Mouse (Mus musculus) layer of hippocampus, postnatal 36 days (tissue): ENCODE data around the gene Olfr98. TPM values are rescaled to one million over a fixed set of nuclear protein-coding genes. Genes with fewer than 3 reads are reported as not detected.
"Not testable (repeated sequence)": the region's sequence is repeated elsewhere in the genome, so short reads cannot be mapped to it uniquely, and the experiment has no call there.

Experiments
- DNase-seq, 2 experiments: peaks; one replicate each; pipeline ENCODE4 v3.0.0; 2022
- total RNA-seq, 2 experiments: library from RNA; stranded (reverse); gene quantifications; 2 replicates each; pipeline ENCODE4 v1.2.3; 2021

Gene Olfr98
- total RNA-seq = not detected

GRCm38 (mm10) chr17:37263626-37264025 is at the start of gene Olfr98:
Olfr98 (minus strand) TSS chr17:37263749.
- DNase-seq = no peak

DNA sequence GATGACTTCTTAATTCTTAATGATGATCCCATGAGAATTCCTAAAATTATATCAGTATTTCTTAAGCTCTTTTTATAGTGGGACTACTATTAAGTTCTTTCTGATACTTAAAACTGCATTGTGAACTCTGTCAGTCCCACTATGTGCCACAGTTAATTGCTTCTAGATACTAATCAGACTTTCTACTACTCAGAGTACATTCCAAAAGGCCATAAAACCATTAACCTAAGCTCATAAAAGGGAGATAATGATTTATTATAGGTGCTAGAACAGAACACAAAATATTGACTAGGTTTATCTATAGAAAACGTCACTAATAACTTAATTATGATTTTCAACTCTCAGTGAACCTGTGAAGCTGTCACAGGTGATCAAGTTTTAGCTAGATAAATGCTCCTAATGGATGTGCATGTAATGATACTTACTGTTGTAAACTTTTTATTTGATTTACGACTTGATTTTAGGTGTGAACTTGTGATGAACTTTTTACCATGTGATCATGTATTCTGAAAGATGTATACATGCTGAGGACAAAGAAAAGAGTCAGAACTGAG is 46.7 kb upstream of the Olfr98 start:
- no peak for DNase-seq

GRCm38 (mm10) chr17:37308483-37308882 is 44.9 kb upstream of the Olfr98 start:
- no peak for DNase-seq

DNA sequence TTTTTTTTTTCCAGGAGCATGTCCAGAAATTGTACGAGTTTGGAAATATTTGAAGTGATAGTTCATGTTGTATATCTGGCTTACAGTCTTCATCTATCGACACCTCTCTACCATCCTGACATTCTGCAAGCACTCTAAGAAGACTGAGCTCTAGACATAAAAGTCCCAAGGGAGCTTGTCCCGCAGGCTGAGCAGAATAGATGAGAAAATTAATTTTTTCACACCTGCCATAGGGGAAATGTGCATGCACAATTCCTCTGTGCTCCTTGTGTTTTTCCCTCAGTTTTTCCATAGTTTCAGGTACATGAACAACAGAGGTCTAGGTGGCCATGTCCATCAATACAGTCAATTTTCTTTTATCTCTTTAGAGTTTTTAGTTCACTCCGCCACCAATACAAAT is 40.7 kb upstream of the Olfr98 start, which contains the start of gene Olfr101:
Olfr101 (minus strand) TSS at position 101 of the 400 bp plus-strand sequence.
- DNase-seq = no peak

- DNase-seq = no peak
Observed at GRCm38 (mm10) chr17:37283360-37283759, 19.8 kb upstream of the Olfr98 start, which contains the start of gene Olfr99. Olfr99 (minus strand) TSS chr17:37283460.

DNA sequence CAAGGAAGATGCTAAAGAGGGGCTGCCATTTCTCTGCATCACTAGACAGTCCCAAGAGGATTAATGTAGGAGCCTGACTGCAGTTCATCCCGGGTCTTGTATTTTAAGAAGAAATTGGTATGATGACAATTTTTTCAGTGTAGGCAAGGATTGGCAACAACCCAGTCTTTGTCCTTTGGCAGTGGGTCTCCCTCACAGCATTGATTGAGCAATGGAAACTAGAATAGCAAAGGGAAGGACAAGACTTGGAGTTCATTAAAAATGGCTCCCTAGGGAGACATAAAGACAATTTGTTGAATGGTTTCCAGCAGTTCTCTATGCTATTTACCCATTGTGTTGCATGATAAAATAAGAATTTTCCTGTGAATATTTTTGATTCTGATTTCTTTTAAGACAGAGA is 16.8 kb upstream of the Olfr98 start:
- no peak for DNase-seq

DNA sequence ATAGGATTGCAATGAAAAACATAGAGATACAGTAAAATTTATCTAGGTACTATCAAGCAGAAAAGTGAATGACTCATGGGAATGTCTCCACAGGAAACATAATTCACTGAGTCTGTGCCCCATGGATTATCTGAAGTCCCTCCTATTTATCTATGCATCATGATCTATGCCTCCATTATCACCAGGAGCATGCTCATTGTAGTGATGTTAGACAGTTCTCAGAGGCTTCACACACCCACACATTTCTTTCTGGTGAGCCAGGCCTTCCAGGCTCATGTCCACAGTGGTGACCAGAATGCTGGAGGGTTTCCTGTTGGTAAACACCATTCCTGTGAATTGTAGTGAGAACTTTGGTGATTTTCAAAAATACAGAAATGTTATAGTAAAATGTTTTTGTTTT is 13.0 kb upstream of the Olfr98 start:
- DNase-seq = no peak

- DNase-seq = no peak
Observed at GRCm38 (mm10) chr17:37275626-37276248, 12.2 kb upstream of the Olfr98 start.

GRCm38 (mm10) chr17:37270702-37271092 is 7.1 kb upstream of the Olfr98 start:
- no peak for DNase-seq

GRCm38 (mm10) chr17:37270058-37270701 is 6.6 kb upstream of the Olfr98 start, which contains the start of gene H2-M3:
H2-M3 (plus strand) TSS chr17:37270220.
- peak; percentile 78 to 90 for DNase-seq

DNA sequence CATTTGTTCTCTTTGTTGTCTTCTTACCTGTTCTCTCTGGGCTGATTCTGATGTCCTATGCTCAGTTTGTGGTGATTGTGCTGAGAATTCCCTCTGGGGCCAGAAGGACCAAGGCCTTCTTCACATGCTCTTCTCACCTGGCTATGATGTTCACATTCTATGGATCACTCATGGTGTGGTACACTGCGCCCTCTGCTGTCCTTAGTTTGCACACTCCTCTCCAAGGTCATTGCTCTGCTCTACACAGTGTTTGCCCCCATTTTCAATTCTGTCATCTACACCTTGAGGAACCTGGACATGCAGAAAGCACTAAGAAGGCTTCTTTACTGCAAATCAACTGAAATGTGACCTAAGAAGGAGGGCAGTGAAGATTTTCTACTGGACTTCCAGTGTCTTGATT is 13.0 kb downstream of the Olfr98 start:
- DNase-seq = no peak

DNA sequence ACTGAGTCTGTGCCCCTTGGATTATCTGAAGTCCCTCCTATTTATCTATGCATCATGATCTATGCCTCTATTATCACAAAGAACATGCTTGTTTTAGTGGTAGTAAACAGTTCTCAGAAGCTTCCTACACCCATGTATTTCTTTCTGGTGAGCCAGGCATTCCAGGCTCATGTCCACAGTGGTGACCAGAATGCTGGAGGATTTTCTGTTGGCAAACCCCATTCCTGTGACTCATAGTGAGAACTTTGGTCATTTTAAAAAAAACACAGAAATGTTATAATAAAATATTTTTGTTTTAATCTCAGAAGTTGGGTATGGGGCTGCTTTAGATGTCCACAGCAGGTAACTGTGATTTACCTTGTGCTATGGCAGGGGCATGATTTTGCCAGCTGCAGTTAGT is 14.1 kb downstream of the Olfr98 start:
- no peak for DNase-seq

GRCm38 (mm10) chr17:37246715-37247114 is 16.8 kb downstream of the Olfr98 start:
- peak; percentile 1 to 4 for DNase-seq

GRCm38 (mm10) chr17:37242198-37242597 is 21.4 kb downstream of the Olfr98 start:
- DNase-seq = no peak

- DNase-seq = not testable (repeated sequence)
Observed at GRCm38 (mm10) chr17:37237230-37237629, 26.3 kb downstream of the Olfr98 start, which contains the start of gene Olfr97. Olfr97 (minus strand) TSS chr17:37237330.

- no peak for DNase-seq
Observed at GRCm38 (mm10) chr17:37221879-37222278, 41.7 kb downstream of the Olfr98 start.

DNA sequence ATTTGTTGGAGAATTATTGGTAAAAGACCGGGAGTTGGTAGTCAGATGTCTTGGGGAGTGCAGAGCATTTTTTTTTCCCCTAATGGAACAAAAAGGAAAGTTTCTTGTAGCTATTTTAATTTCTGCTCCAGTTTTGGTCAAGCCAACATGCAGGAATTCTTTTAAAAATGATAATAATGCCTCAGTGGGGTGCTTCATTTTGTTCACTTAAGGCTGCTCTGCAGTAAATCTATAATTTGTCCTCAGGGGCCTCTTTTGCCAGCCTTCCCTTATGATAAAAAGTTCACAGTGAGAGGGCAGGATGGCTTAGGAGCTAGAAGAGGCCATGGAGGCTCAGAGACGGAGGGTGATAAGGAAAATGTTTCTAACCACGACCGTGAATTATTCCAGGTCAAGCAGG is 43.7 kb downstream of the Olfr98 start, which contains the start of gene Olfr96:
Olfr96 (plus strand) TSS at position 301 of the 400 bp plus-strand sequence.
- DNase-seq = no peak

DNA sequence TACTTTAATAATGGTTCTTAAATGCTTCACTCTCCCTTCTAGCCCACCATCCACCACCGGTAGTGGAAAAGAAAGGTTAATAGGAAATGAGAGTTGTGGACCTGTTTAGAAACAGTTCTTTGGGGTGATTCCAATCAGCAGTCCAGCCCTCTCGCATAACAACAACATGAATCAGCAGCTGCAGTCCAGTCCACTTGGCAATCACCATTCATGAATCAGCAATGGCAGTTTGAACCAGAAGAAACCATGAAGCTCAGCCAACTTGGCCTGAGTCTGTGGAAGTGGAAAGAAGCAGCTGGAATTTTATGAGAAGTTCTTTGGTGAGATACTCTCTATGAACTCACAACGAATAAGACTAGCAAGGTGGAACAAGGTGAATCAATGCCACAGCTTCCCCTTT is 45.1 kb downstream of the Olfr98 start:
- no peak for DNase-seq

GRCm38 (mm10) chr17:37213018-37213417 is 50.5 kb downstream of the Olfr98 start, which contains the start of gene Olfr95:
Olfr95 (minus strand) TSS chr17:37213118.
- DNase-seq = no peak
